Mouse (Mus musculus): ENCODE measurements around the gene Phf19. TPM values are rescaled to one million over a fixed set of nuclear protein-coding genes. Genes with fewer than 3 reads are reported as not detected.

The Phf19 gene
- polyA plus RNA-seq, 1 experiment: 0.21 TPM

DNA sequence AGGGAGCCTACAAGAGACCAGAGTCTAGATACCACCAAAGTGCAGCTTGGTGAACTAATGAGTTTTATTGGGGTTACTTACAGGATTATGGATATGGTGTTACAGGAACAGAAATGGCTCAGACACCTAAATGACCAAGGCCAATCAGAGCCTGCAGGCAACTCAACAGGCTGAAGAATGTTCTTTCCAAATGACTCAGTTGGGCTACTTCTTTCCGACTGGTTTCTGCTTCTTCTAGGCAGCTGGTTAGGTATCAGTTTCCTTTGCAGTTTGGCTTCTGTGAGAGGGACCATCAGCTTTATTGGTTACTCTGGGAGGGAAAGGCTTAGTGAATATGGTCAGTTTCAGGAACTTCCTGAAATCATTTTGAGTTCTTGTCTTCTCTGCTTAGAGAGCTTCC lies 66.1 kb downstream of the Phf19 start:
- H3K36me3 ChIP-seq (ENCODE audit: control insufficient read depth, insufficient read depth, low read length): peaks cover 2% of the 10 kb centered on the region; the same call in 1 of the 2 replicates

More for the DNA sequence above, 66.1 kb downstream of the Phf19 start:
- no peak for TF ChIP-seq CTCF (IDR thresholded peaks at IDR 0.05; ENCODE audit: control insufficient read depth, insufficient read depth, insufficient replicate concordance, low read depth, low read length)
- no peak for TF ChIP-seq POLR2A (IDR thresholded peaks at IDR 0.05; ENCODE audit: control insufficient read depth, low read depth, low read length)
- Histone ChIP-seq H3K4me3 (ENCODE audit: control insufficient read depth, low read depth, low read length) (no peak overlapping the region), H3K27me3 (ENCODE audit: control insufficient read depth, insufficient read depth, low read length) (no peaks in the 10 kb centered on the region), H3K27ac (ENCODE audit: control insufficient read depth, insufficient read depth, low read depth, low read length) (no peak overlapping the region), H3K4me1 (ENCODE audit: control insufficient read depth, insufficient read depth, low read length) (peaks cover 4% of the 10 kb centered on the region; the same call in 1 of the 2 replicates)

Other genes with a start within 250 kb of the Phf19 start
- 19.0 and 19.2 TPM in 2 replicates for gene Gapvd1, start 158.8 kb downstream of the Phf19 start, polyA plus RNA-seq (2012; rRNA removed)
- 587 and 750 TPM in 2 replicates for gene Hspa5, start 142.1 kb downstream of the Phf19 start, polyA plus RNA-seq (2012; rRNA removed)
- gene Rabepk, start 114.1 kb downstream of the Phf19 start, polyA plus RNA-seq (2012; rRNA removed): 431 and 458 TPM in 2 replicates
- gene Fbxw2, start 87.7 kb downstream of the Phf19 start, polyA plus RNA-seq (2012; rRNA removed): 13.0 and 14.9 TPM in 2 replicates
- not detected in 2 replicates for gene Gm34653, start 81.0 kb downstream of the Phf19 start, polyA plus RNA-seq (2012; rRNA removed)
- 0.12 and 3.8 TPM in 2 replicates for gene Cutal, start 39.6 kb downstream of the Phf19 start, polyA plus RNA-seq (2012; rRNA removed)
- 7.3 and 8.0 TPM in 2 replicates for gene Psmd5, start 39.1 kb downstream of the Phf19 start, polyA plus RNA-seq (2012; rRNA removed)
- gene Traf1, start 47.7 kb upstream of the Phf19 start, polyA plus RNA-seq (2012; rRNA removed): 6.5 and 9.4 TPM in 2 replicates
- gene Hc, start 147.4 kb upstream of the Phf19 start, polyA plus RNA-seq (2012; rRNA removed): 0.25 and 1.3 TPM in 2 replicates
- 0.57 and 1.0 TPM in 2 replicates for gene AI182371, start 187.5 kb upstream of the Phf19 start, polyA plus RNA-seq (2012; rRNA removed)
- 18.8 and 20.4 TPM in 2 replicates for gene Cntrl, start 195.5 kb upstream of the Phf19 start, polyA plus RNA-seq (2012; rRNA removed)